Mouse (Mus musculus) hindbrain, embryonic 14.5 days (tissue): Measurements from ENCODE around the gene Cyb5b. TPM values are rescaled to one million over a fixed set of nuclear protein-coding genes. Genes with fewer than 3 reads are reported as not detected.
"Not testable (repeated sequence)": the region's sequence is repeated elsewhere in the genome, so short reads cannot be mapped to it uniquely, and the experiment has no call there.

ENCODE experiments used
- ATAC-seq: fragments of 200-750 bp; cut with Nextera tagmentation; 2 replicates; pipeline ENCODE4 v1.8.0; 2017; ENCODE audit warnings: moderate number of reproducible peaks, mild to moderate bottlenecking, moderate TSS enrichment, moderate library complexity; ENCODE audit not compliant: low FRiP score
- DNase-seq: peaks from one replicate; pipeline ENCODE4 v3.0.0-alpha.2; 2015; ENCODE audit warnings: low spot score
- H3K27ac ChIP-seq: fragments of 300-500 bp; sonication (generic); 2 replicates; pipeline ENCODE4 v1.5.1; 2014; ENCODE audit warnings: mild to moderate bottlenecking, moderate library complexity
- H3K27me3 ChIP-seq: fragments of 300-500 bp; sonication (generic); 2 replicates; pipeline ENCODE4 v1.6.1; 2014; ENCODE audit warnings: mild to moderate bottlenecking, low read length, mixed read lengths; ENCODE audit not compliant: control insufficient read depth, insufficient read depth
- H3K36me3 ChIP-seq: fragments of 300-500 bp; sonication (generic); replicated peaks from 2 replicates; pipeline ENCODE4 v1.6.1; 2014; ENCODE audit not compliant: control insufficient read depth, insufficient read depth
- H3K4me1 ChIP-seq: fragments of 300-500 bp; sonication (generic); replicated peaks from 2 replicates; pipeline ENCODE4 v1.6.1; 2014; ENCODE audit warnings: antibody characterized with exemption, low read length, mixed read lengths; ENCODE audit not compliant: control insufficient read depth, insufficient read depth
- H3K4me2 ChIP-seq: fragments of 300-500 bp; sonication (generic); replicated peaks from 2 replicates; pipeline ENCODE4 v1.6.1; 2014; ENCODE audit warnings: mild to moderate bottlenecking, moderate library complexity
- H3K4me3 ChIP-seq: fragments of 300-500 bp; sonication (generic); replicated peaks from 2 replicates; pipeline ENCODE4 v1.5.1; 2014; ENCODE audit warnings: mild to moderate bottlenecking, low read length
- H3K9ac ChIP-seq: fragments of 300-500 bp; sonication (generic); 2 replicates; pipeline ENCODE4 v1.6.1; 2014
- H3K9me3 ChIP-seq: fragments of 300-500 bp; sonication (generic); 2 replicates; pipeline ENCODE4 v1.6.1; 2016; ENCODE audit warnings: low read length; ENCODE audit not compliant: control insufficient read depth
- WGBS: fragments of 180-500 bp; shearing (Covaris S2); extraction: QIAGEN DNeasy Blood & Tissue Kit; methylation state at CpG from one replicate; pipeline ENCODE4 v1.1.7; 2014; 5-methylcytosine and 5-hydroxymethylcytosine counted together
- polyA plus RNA-seq: library from polyadenylated mRNA; unstranded; fragments of >200 nt; fragmentation: Nextera tagmentation; extraction: Ambion mirVana; gene quantifications from 2 replicates; pipeline ENCODE4 v1.2.1, GENCODE M21; 2014

Gene Cyb5b
- polyA plus RNA-seq, 1 experiment from 2014 or later, result 126 TPM

GRCm38 (mm10) chr8:107206782-107207525, 56.5 kb downstream of the Cyb5b start:
- H3K27ac ChIP-seq, result no peak overlapping the region
- H3K4me1 ChIP-seq, result no peaks in the 10 kb centered on the region
- H3K9me3 ChIP-seq, result no peaks in the 10 kb centered on the region
- ATAC-seq, result no peak
- H3K4me2 ChIP-seq, result no peak overlapping the region
- WGBS, result 85% methylated on average over 9 of the region's 9 CpGs
- no peaks in the 10 kb centered on the region for H3K27me3 ChIP-seq
- H3K9ac ChIP-seq, result no peak overlapping the region
- no peaks in the 10 kb centered on the region for H3K36me3 ChIP-seq
- no peak for DNase-seq
- H3K4me3 ChIP-seq, result no peak overlapping the region

GRCm38 (mm10) chr8:107209185-107209584, 58.7 kb downstream of the Cyb5b start:
- H3K27me3 ChIP-seq, result no peaks in the 10 kb centered on the region
- no peaks in the 10 kb centered on the region for H3K36me3 ChIP-seq
- ATAC-seq, result no peak
- no peak overlapping the region for H3K4me3 ChIP-seq
- no peak overlapping the region for H3K4me2 ChIP-seq
- no peak for DNase-seq
- 82% methylated on average over 7 of the region's 7 CpGs for WGBS
- H3K9ac ChIP-seq, result no peak overlapping the region
- no peaks in the 10 kb centered on the region for H3K4me1 ChIP-seq
- no peak overlapping the region for H3K27ac ChIP-seq
- H3K9me3 ChIP-seq, result no peaks in the 10 kb centered on the region

- 94% methylated on average over 7 of the region's 7 CpGs for whole genome bisulfite sequencing
- H3K4me1 ChIP-seq, result no peaks in the 10 kb centered on the region
These were observed 61.6 kb downstream of the Cyb5b start for GRCm38 (mm10) chr8:107212006-107212405.

GRCm38 (mm10) chr8:107217230-107217629, 66.8 kb downstream of the Cyb5b start:
- H3K27me3 ChIP-seq, H3K36me3 ChIP-seq, H3K9ac ChIP-seq, H3K9me3 ChIP-seq, DNase-seq, H3K4me2 ChIP-seq, H3K4me1 ChIP-seq, ATAC-seq, H3K27ac ChIP-seq, H3K4me3 ChIP-seq: not testable (repeated sequence)
- WGBS, result 76% methylated on average over 7 of the region's 7 CpGs

More at GRCm38 (mm10) chr8:107212006-107212405, 61.6 kb downstream of the Cyb5b start:
- H3K27me3 ChIP-seq, result no peaks in the 10 kb centered on the region
- H3K9ac ChIP-seq, result no peak overlapping the region
- no peak for DNase-seq
- ATAC-seq, result no peak
- no peaks in the 10 kb centered on the region for H3K36me3 ChIP-seq
- H3K9me3 ChIP-seq, result no peaks in the 10 kb centered on the region
- no peak overlapping the region for H3K27ac ChIP-seq
- no peak overlapping the region for H3K4me2 ChIP-seq
- H3K4me3 ChIP-seq, result no peak overlapping the region

- no peak overlapping the region for H3K27ac ChIP-seq
- 90% methylated on average over 8 of the region's 8 CpGs for WGBS
- no peak for ATAC-seq
- no peak overlapping the region for H3K4me3 ChIP-seq
- H3K27me3 ChIP-seq, result no peaks in the 10 kb centered on the region
- H3K36me3 ChIP-seq, result no peaks in the 10 kb centered on the region
- no peak overlapping the region for H3K4me2 ChIP-seq
- H3K4me1 ChIP-seq, result no peaks in the 10 kb centered on the region
- no peaks in the 10 kb centered on the region for H3K9me3 ChIP-seq
- H3K9ac ChIP-seq, result no peak overlapping the region
- no peak for DNase-seq
These were observed 67.7 kb downstream of the Cyb5b start for GRCm38 (mm10) chr8:107218091-107218490.

GRCm38 (mm10) chr8:107219078-107219477, 68.6 kb downstream of the Cyb5b start:
- no peaks in the 10 kb centered on the region for H3K4me1 ChIP-seq
- DNase-seq (no peak), ATAC-seq (no peak)
- 81% methylated on average over 2 of the region's 2 CpGs for WGBS
- H3K4me2 ChIP-seq, result no peak overlapping the region
- H3K4me3 ChIP-seq, result no peak overlapping the region
- H3K36me3 ChIP-seq, result no peaks in the 10 kb centered on the region
- no peaks in the 10 kb centered on the region for H3K9me3 ChIP-seq
- H3K27me3 ChIP-seq, result no peaks in the 10 kb centered on the region
- H3K9ac ChIP-seq, result no peak overlapping the region
- no peak overlapping the region for H3K27ac ChIP-seq

- DNase-seq (no peak), ATAC-seq (no peak)
- WGBS, result 58% methylated on average over 8 of the region's 8 CpGs
These were observed 71.7 kb downstream of the Cyb5b start for GRCm38 (mm10) chr8:107221924-107222851.

GRCm38 (mm10) chr8:107226183-107226582, 75.7 kb downstream of the Cyb5b start:
- H3K36me3 ChIP-seq, result no peaks in the 10 kb centered on the region
- no peak overlapping the region for H3K9ac ChIP-seq
- ATAC-seq (no peak), DNase-seq (no peak)
- no peak overlapping the region for H3K27ac ChIP-seq
- H3K4me3 ChIP-seq, result no peak overlapping the region
- WGBS, result 39% methylated on average over 9 of the region's 9 CpGs
- H3K4me1 ChIP-seq, result no peaks in the 10 kb centered on the region
- H3K9me3 ChIP-seq, result no peaks in the 10 kb centered on the region
- no peaks in the 10 kb centered on the region for H3K27me3 ChIP-seq
- no peak overlapping the region for H3K4me2 ChIP-seq

More at GRCm38 (mm10) chr8:107221924-107222851, 71.7 kb downstream of the Cyb5b start:
- no peaks in the 10 kb centered on the region for H3K9me3 ChIP-seq
- no peak overlapping the region for H3K4me2 ChIP-seq
- H3K27me3 ChIP-seq, result no peaks in the 10 kb centered on the region
- H3K4me3 ChIP-seq, result no peak overlapping the region
- H3K36me3 ChIP-seq, result no peaks in the 10 kb centered on the region
- no peaks in the 10 kb centered on the region for H3K4me1 ChIP-seq
- H3K27ac ChIP-seq, result no peak overlapping the region
- H3K9ac ChIP-seq, result no peak overlapping the region

- Histone ChIP-seq H3K4me2 (no peak overlapping the region), H3K4me1 (no peaks in the 10 kb centered on the region), H3K27ac (no peak overlapping the region), H3K36me3 (no peaks in the 10 kb centered on the region), H3K27me3 (no peaks in the 10 kb centered on the region), H3K4me3 (no peak overlapping the region), H3K9ac (no peak overlapping the region), H3K9me3 (no peaks in the 10 kb centered on the region)
- 73% methylated on average over 11 of the region's 11 CpGs for WGBS
- no peak for ATAC-seq
- DNase-seq, result no peak
These were observed 76.7 kb downstream of the Cyb5b start for GRCm38 (mm10) chr8:107227011-107227626.
